Mouse (Mus musculus) embryonic fibroblast, embryonic 13.5 days (primary cell): ENCODE data around the gene Mrpl10. TPM values are rescaled to one million over a fixed set of nuclear protein-coding genes. Genes with fewer than 3 reads are reported as not detected.

Experiments
- H3K27ac ChIP-seq: 2 replicates; pipeline ENCODE4 v1.5.1; 2012; ENCODE audit warnings: low read length, control low read depth, inconsistent platforms; ENCODE audit not compliant: insufficient read depth
- H3K4me1 ChIP-seq: 2 replicates; pipeline ENCODE4 v1.6.1; 2011; ENCODE audit warnings: low read length; ENCODE audit not compliant: control insufficient read depth, insufficient read depth
- H3K4me3 ChIP-seq: 2 replicates; pipeline ENCODE4 v1.5.1; 2011; ENCODE audit warnings: mild to moderate bottlenecking, control low read depth, low read length; ENCODE audit not compliant: insufficient read depth
- CTCF ChIP-seq: IDR thresholded peaks from 2 replicates; pipeline ENCODE4 v1.5.1; 2011; ENCODE audit warnings: mild to moderate bottlenecking, control low read depth, low read length, moderate library complexity, borderline replicate concordance; ENCODE audit not compliant: insufficient read depth
- POLR2A ChIP-seq: IDR thresholded peaks from 2 replicates; pipeline ENCODE4 v1.6.1; 2011; ENCODE audit warnings: low read depth, mild to moderate bottlenecking, control low read depth, low read length, moderate library complexity
- polyA plus RNA-seq: library from polyadenylated mRNA; stranded (reverse); fragments of >200 nt; gene quantifications from 2 replicates; pipeline ENCODE4 v1.2.4, GENCODE M21; 2011; ENCODE audit warnings: low read depth; ENCODE audit not compliant: missing spikeins, insufficient read length

Mrpl10 gene
- polyA plus RNA-seq, 1 experiment: 62.8 TPM

DNA sequence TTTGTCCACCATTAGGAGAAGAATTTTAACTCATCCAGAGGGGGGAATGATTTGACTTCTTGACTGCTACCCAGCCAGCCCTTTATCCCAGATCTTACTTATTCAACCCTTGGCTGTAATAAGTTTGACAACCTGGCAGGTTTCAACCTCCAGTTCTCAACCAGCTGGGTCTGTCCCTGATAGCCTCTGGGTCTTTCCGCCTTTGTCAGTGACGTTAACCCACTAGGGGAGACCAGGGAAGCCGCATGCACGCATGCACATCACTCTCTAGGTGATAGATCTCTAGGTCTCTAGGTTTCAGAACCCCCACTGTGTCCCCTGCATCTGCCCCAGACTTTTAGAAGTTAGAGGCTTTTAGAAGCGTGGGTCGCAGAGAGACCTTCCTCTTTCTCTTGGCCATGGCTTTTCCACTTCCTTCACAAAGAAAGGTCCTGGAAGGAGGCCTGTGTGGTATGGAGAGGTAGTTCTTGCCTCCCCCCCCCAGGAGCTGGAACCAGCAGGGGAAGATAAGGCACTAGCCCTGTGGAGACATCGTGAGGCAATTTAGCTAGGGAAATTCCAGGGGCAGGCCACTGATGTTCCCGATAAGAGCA is 32.1 kb upstream of the Mrpl10 start:
- H3K27ac ChIP-seq: no peak overlapping the region
- no peak overlapping the region for H3K4me3 ChIP-seq
- H3K4me1 ChIP-seq: peaks cover 3% of the 10 kb centered on the region; the same call in 1 of the 2 replicates
- no peak for TF ChIP-seq CTCF
- TF ChIP-seq POLR2A: no peak

DNA sequence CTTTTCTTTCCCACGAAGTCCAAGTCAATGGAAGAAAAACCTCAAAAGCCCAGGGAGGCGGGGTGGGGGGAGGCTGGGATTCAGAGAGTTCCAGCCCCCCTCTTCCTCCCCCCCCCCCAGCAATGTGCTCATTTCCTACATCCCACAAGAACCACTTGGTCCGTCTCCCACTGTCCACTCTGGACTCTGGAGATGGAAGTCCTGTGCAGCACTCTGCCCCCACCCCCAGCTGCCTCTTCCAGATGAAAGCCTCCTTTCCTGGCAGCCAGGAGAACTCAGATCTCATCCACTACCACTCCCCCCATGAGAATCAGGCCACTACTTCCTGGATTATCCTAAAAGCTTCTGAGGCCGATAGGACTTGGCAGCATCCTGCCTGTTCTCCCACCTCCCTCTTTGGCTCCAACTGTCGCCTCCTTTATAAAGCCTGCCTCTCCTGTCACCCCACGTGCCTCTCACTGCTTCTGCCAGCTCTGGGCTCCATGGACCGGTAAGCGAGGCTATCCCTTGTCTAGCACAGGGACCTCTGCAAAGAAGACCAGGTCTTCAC is 28.2 kb upstream of the Mrpl10 start, which contains the start of gene Sp6:
Sp6 (plus strand) TSS at position 274 of the 550 bp plus-strand sequence.
- no peak within 1 kb of the TSS for H3K27ac ChIP-seq
- no peaks in the 10 kb centered on the region for H3K4me1 ChIP-seq
- TF ChIP-seq CTCF: no peak
- TF ChIP-seq POLR2A: no peak
- H3K4me3 ChIP-seq: no peak within 1 kb of the TSS

DNA sequence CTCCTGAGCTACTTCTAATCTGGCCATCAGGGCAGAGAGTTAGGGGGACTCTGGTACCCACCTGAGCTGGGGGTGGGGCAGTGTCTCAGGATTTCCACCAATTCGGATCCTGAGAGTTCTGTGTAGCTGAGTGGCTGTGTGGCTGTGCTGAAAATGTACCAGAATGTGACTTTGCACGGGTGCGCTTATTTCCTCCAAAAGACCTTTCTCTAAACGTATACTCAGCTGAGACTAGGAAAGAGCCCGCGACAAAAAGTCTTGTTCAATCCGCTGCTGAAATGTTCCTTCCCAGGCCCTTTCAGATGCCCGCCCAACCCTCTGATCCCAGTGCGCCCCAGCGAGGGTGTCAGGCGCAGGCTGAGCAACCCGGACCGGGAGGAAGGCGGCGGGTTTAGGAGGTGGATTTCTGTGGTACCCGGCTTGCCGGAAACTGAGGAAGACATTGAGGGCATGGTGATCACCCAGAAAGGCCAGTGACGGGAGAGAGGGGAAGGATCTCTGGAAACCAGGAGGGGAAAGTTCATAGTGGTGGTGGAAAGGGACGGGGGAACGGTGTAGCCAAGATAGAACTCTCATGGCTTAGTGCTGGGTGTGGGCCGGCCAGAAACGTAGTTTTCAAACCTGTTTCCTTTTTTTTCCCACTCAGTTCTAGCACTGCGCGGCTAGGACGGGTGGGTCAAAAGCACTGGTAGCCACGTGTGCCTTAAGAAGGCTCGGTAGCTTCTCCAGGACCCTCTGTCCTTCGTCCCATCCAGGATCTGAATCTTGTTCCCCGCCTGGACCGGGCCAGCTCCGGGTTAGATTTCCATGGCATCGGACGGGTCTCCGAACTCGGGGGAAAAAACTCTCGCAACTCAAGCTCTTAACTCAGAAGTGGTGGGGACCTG is 23.4 kb upstream of the Mrpl10 start:
- Histone ChIP-seq H3K27ac (no peak overlapping the region), H3K4me1 (no peaks in the 10 kb centered on the region), H3K4me3 (no peak overlapping the region)
- TF ChIP-seq CTCF (no peak), POLR2A (no peak)

DNA sequence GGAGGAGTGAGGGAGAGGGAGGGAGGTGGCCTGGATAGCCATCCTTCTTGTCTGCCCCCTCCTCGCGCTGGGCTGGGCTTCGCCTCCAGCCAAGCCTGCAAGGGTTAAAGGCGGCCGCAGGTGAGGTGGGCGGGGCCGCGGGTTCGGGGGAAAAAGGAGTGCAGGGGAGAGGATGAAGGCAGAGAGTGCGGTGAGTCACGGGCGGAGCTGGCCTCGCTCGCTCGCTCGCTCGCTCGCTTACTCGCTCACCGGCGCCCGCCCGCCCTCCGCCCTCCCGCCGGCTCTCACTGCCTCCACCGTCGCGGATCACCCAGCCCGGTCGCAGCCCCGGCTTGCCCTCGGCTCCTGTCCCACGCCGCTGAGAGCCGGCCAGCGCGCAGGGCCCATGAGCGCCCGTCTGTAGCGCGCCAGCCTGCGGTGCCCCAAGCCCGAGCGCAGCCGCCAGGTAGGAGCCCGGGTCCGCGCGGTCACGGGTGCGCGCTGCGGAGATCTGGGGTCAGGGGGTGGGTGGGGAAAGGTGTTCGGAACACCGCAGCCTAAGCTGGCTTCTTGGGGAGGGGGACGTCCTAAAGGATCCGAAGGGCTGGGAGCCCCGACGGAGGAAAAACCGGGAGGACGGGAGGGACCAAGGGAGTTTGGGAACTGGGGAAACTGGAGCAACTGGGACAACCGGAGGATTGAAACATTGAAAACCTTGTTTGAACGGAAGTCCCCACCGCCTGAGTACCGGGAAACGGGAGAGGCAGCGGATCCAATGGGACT is 22.6 kb upstream of the Mrpl10 start:
- H3K4me3 ChIP-seq: peak overlapping the region; percentile 4; the same call in 1 of the 2 replicates
- no peak overlapping the region for H3K27ac ChIP-seq
- H3K4me1 ChIP-seq: no peaks in the 10 kb centered on the region
- TF ChIP-seq CTCF (no peak), POLR2A (no peak)

DNA sequence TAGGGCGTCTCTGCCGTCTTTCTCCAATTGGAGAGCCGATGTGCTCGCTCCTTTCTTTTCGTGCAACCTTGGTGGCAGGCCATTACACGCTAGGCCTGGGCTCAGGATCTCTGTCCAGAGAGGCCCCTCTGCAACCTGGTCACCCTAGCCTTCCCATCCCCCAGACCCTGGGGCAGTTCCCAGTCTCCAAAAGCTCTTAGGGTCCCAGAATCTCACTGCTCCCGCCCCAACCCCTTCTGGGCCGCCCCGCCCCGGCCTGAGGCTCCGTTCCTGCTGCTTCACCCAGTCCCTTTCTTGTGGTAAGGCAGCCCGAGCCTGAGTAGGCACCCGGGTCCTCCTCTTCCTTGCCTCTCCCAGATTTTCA is 22.0 kb upstream of the Mrpl10 start:
- no peak overlapping the region for H3K27ac ChIP-seq
- H3K4me1 ChIP-seq: no peaks in the 10 kb centered on the region
- TF ChIP-seq CTCF (no peak), POLR2A (no peak)
- H3K4me3 ChIP-seq: no peak overlapping the region

DNA sequence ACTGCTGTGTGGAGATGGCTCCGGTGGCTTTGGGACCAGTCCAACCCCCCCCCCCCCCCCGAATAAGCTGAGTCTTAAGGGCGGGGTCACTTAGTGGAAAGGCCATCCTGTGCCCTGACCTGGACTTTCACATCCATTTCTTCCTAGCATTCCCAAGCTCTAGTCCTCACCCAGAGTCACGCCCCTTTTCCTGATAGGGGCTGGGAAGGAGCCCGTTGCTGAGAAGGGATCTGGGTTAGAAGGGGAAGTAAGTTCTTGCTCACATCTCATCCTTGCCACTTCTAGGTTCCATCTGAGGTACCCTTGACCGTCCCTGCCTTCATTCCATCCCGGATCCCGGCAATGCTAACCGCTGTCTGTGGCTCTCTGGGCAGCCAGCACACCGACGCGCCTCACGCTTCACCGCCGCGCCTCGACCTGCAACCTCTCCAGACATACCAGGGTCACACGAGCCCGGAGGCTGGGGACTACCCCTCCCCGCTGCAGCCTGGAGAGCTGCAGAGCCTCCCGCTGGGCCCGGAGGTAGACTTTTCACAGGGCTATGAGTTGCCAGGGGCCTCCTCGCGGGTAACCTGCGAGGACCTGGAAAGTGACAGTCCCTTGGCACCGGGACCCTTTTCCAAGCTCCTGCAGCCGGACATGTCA is 20.1 kb upstream of the Mrpl10 start:
- H3K27ac ChIP-seq: no peak overlapping the region
- TF ChIP-seq POLR2A (no peak), CTCF (no peak)
- peaks cover 5% of the 10 kb centered on the region; the same call in 1 of the 2 replicates for H3K4me1 ChIP-seq
- H3K4me3 ChIP-seq: no peak overlapping the region

DNA sequence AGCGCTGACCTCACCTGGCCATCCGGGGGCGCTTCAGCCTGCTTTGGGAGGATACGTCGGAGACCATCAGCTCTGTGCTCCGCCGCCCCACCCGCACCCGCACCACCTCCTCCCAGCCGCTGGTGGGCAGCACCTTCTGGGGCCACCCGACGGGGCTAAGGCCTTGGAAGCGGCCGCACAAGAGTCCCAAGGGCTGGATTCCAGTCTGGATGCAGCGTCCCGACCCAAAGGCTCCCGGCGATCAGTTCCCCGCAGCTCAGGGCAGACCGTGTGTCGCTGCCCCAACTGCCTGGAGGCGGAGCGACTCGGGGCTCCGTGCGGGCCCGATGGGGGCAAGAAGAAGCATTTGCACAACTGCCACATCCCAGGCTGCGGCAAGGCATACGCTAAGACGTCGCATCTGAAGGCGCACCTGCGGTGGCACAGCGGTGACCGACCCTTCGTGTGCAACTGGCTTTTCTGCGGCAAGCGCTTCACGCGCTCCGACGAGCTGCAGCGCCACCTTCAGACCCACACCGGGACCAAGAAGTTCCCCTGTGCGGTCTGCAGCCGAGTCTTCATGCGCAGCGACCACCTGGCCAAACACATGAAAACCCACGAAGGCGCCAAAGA is 19.4 kb upstream of the Mrpl10 start:
- TF ChIP-seq POLR2A: no peak
- TF ChIP-seq CTCF: peak; percentile 65
- no peak overlapping the region for H3K27ac ChIP-seq
- H3K4me3 ChIP-seq: peak overlapping the region; percentile 50
- peaks cover 5% of the 10 kb centered on the region; the same call in 1 of the 2 replicates for H3K4me1 ChIP-seq

DNA sequence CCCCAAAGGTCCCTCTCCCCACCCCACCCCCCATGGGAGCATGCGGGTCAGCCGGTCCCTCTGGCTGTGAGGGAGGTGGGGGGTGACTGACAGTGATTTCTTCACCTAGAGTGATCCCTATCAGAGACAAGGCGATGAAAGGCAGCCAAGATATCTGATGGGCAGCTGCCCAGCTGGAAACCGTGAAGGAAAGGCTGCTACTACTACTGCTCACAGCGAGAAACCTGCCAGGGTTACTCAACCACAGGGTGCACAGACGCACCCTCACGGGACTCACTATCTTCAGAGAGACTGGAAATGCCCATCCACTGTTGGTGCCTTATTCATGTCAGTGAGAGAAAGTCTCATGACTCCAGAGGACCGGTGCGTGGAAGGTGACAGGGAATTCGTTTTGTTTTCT is 16.4 kb upstream of the Mrpl10 start:
- Histone ChIP-seq H3K4me3 (no peak overlapping the region), H3K27ac (peak overlapping the region; percentile 99; the same call in 1 of the 2 replicates), H3K4me1 (peaks cover 5% of the 10 kb centered on the region; the same call in 1 of the 2 replicates)
- peak; percentile 40; the same call in 1 of the 2 replicates for TF ChIP-seq POLR2A
- no peak for TF ChIP-seq CTCF
